Mouse (Mus musculus) ES-CJ7 (cell line): ENCODE measurements around the gene Nog.

Source experiments
- DNase-seq: peaks from one replicate; pipeline ENCODE4 v3.0.0; 2011; ENCODE audit warnings: low read depth, low spot score

Gene Nog

DNA sequence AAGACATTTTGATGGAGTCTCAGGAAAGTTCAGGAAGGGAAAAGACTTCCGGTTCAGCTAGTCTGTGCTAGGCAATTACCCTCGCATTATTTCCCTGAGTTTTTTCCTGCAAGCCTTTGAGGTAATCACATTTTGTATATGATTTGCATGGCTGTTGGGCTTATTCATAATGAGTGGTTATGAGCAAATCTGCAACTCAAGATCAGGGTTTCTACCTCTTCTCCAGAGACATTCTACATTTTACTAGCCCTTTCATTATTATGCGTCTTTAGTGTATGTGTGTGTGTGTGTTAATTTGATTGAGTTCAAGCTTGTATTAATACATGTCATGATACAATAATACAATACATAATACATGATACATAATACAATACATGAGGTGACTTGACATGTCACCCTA, 34.6 kb downstream of the Nog start:
- no peak for DNase-seq

DNA sequence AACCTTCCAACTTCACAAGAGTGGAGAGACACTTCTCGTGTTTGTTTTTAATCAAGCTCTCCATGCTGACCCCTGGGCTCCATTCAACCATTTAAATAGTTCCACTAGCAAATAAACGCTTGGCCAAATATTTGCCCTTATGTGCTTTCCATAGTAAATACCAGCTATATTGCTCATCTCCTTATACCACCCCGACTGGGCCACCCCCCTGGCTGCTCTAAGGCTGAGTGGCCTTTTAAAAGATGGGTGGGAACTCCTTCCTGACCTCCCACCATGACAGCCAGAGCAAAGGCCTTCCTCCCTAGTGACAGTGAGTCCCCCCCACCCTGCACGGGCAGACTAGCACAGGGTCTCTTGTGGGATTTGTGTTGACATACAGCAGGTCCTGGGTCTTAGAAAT, 37.1 kb downstream of the Nog start:
- DNase-seq = no peak

DNA sequence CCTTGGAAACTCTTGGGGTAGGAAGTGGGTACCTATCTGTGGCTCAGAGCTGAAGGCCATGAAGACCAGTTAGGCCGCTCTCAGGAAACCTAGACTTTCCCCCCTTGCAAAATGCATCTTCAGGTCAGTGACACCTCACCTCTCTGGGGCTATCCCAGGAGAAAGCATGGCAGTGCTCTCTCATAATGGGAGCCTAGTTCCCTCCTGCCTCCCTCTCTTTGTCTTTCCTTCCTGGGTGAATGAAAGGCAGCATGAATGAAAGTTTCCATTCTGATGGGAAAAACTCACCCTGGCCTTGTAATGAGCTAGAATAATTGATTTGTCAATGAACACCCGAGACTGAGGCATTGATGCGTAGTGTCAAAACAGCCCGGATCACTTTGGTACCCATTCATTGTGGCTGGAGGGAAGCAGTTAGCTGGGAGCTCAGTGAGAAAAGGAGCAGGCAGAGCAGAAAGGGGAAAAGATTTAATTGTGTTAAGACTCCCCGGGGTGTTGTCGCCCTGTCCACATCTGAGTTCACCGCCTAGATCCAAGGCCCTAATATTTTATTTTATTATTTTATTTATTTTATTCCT, 42.7 kb downstream of the Nog start:
- no peak for DNase-seq

DNA sequence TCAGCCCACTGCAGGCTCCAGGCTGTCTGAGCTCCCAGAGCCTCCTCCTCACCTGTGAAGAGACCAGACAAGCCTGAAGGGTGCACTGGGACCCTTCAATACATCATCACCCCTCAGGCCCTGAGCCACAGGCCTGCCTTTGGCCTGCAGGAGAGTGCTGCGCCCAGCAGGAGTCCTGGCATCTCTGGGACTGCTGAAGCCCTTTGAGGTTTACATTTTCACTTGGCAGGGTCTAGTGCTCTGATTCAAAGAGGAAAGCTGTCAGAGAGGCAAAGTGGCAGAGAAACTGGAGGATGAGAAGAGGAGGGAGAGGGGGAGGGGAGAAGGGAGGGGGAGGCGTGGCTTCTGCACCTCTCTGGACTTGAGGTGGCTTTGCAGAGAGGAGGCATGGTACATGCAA, 44.2 kb downstream of the Nog start:
- DNase-seq = no peak

DNA sequence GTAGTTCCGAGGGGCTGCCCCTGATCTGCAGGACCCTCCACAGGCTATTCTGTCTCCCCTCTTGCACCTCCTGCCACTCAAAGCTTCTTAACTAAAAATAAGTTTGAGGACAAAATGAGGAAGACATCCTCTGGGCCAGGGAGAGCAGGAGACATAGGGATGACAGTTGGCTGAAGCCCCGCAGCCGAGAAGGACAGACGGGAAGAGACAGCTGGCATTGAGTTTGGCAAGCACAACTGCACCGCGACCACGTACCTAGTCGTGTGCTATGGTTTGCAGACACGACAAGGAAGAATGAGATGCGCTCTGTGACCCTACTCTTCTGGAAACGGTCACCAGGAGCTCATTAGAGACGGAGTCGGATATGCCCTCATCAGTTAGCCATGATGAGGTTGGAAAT, 48.2 kb downstream of the Nog start:
- no peak for DNase-seq
